Mouse (Mus musculus): ENCODE measurements around the gene Ppip5k2. TPM values are rescaled to one million over a fixed set of nuclear protein-coding genes. Genes with fewer than 3 reads are reported as not detected.

Ppip5k2 gene
- total and polyA plus RNA-seq, 3 experiments, result 26.9 to 84.1 (median 69.8) TPM

DNA sequence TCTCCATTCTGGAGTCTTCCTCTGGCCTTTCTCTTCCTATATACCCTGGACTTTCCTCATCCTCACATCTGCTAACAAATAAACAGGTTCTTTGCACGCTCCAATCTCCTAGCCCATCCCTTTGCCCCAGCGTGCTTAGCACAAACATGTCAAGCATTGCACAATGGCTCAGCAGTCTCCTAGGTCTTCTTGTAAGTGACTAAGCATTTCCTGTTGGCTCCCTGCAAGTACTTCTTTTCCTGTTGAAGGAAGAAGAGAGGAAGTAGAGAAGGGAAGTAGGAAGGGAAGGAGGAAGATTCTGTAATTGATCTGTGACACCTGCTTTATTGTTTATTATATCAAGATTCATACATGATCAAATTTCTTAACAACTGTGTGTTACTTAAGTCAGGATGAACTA lies 97.4 kb downstream of the Ppip5k2 start:
- Histone ChIP-seq H3K79me2 (replicated peaks; ENCODE audit: control insufficient read depth, insufficient read depth, low read length) (no peaks in the 10 kb centered on the region), H3K4me1 (ENCODE audit: control insufficient read depth, insufficient read depth, low read length) (no peaks in the 10 kb centered on the region; the same call in 1 of the 2 replicates), H3K9ac (ENCODE audit: low read depth, low read length) (no peak overlapping the region), H3K27me3 (ENCODE audit: control insufficient read depth, insufficient read depth, low read length) (no peaks in the 10 kb centered on the region), H3K36me3 (ENCODE audit: control insufficient read depth, insufficient read depth, low read length) (no peaks in the 10 kb centered on the region), H3K27ac (no peak overlapping the region), H3K4me3 (no peak overlapping the region)
- no peak for TF ChIP-seq CTCF (IDR thresholded peaks at IDR 0.05)
- no peak for TF ChIP-seq POLR2A (IDR thresholded peaks at IDR 0.05; ENCODE audit: insufficient read depth, low read depth, low read length)
- TF ChIP-seq EP300 (IDR thresholded peaks at IDR 0.05; ENCODE audit: insufficient read depth, low read depth, low read length), result no peak
- 17% methylated on average over 2 of the region's 2 CpGs for WGBS
- intact Hi-C loops (cut with DNase I), result no loop called here
- peak in 1 of 2 experiments; percentile 18 for DNase-seq

DNA sequence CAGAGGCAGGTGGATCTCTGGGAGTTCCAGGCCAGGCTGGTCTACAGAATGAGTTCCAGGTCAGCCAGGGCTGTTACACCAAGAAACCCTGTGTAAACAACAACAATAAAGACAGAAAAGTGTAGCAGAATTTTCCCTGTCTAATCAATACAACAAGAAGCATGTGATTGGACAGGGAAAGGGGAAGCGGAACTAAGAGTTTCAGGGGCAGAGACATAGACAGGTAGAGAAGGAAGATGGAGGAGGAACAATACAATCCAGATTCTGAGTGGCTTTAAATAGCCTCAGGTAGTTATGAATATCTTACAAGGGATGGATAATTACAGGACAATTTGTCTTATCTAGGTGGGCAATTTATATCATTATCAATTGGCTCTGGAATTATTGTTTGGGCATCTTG lies 102.9 kb downstream of the Ppip5k2 start:
- H3K27me3 ChIP-seq (ENCODE audit: control insufficient read depth, insufficient read depth, low read length), result no peaks in the 10 kb centered on the region
- DNase-seq, result no peak
- no peak overlapping the region for H3K9ac ChIP-seq (ENCODE audit: low read depth, low read length)
- no peaks in the 10 kb centered on the region for H3K79me2 ChIP-seq (replicated peaks; ENCODE audit: control insufficient read depth, insufficient read depth, low read length)
- H3K27ac ChIP-seq, result no peak overlapping the region
- intact Hi-C loops (cut with DNase I), result no loop called here
- no peak overlapping the region for H3K4me3 ChIP-seq
- peaks cover 1% of the 10 kb centered on the region; the same call in 1 of the 2 replicates for H3K4me1 ChIP-seq (ENCODE audit: control insufficient read depth, insufficient read depth, low read length)
- no peaks in the 10 kb centered on the region for H3K36me3 ChIP-seq (ENCODE audit: control insufficient read depth, insufficient read depth, low read length)
- WGBS, result 93% methylated on average over 1 of the region's 1 CpGs
- TF ChIP-seq CTCF (IDR thresholded peaks at IDR 0.05), result no peak
- TF ChIP-seq EP300 (IDR thresholded peaks at IDR 0.05; ENCODE audit: insufficient read depth, low read depth, low read length), result no peak

DNA sequence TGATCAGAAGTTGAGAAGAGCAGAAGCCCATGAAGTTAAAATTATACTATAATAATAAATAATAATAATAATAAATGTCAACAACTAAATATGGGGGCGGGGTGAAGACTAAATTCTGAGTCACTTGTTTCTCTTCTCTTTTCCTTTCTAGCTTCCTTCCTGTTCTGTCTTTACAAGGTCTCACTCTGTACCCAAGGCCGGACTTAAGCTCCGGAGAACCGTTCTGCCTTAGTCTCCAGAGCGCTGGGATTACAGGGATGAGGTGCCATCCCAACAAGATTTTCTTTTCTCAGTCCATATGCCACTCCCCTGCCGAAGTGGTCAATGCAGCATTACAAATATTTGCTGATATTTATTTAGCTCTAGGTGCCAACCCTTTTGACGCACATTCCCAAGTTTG lies 107.9 kb downstream of the Ppip5k2 start:
- no peak for DNase-seq

DNA sequence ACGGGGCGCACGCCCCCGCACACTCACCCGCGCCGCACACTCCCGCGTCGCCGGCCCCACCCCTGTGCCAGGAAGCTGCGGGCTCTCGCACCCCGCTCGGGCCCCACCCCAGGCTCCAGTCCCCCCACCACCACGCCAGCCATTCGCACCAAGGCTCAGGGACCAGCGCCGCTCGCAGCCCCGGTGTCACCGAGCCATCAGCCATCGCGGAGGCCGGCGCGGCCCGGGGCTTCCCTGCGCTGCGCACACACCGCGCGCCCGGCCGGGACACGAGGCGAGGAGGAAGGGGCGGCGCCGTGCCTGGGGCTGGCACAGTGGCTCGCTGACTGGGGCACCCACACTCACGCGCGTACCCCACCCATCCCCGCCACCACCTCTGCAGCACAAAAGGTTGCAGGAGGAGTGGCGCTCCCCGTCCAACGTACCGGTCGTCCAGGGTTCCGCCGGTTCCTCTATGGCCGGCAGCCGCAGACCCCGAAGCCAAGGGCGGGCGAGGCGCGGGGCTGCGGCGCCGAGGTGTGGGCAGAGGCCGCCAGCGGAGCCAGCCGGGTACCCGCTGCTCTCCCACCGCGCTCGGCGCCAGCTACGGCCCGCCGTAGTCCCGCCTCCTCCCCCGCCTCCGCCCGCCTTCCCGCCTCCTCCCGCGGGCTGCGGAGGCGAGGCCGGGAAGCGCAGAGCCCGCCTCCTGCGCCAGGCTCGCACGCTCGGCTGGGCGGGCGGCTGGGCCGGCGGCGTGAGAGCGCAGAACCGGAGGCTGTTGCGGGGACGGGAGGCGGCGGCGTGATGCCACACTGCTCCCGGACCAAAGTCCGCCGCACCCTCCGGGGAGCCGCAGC lies 108.6 kb downstream of the Ppip5k2 start, which contains the start of gene D1Ertd622e:
D1Ertd622e (minus strand) TSS at position 669 of the 836 bp plus-strand sequence.
- H3K4me1 ChIP-seq (ENCODE audit: control insufficient read depth, insufficient read depth, low read length), result peaks cover 4% of the 10 kb centered on the region
- no peaks in the 10 kb centered on the region for H3K27me3 ChIP-seq (ENCODE audit: control insufficient read depth, insufficient read depth, low read length)
- H3K9ac ChIP-seq (ENCODE audit: low read depth, low read length), result peak within 1 kb of the TSS; percentile 98
- no peaks in the 10 kb centered on the region; the same call in 1 of the 2 replicates for H3K79me2 ChIP-seq (replicated peaks; ENCODE audit: control insufficient read depth, insufficient read depth, low read length)
- peak within 1 kb of the TSS; percentile 77 for H3K27ac ChIP-seq
- intact Hi-C loops (cut with DNase I), result loop anchor here (5.0 kb wide), 1 partner anchor 106 kb away; no protein-coding TSS in a partner anchor
- peak; percentile 90 to 91 for DNase-seq
- peaks cover 4% of the 10 kb centered on the region for H3K36me3 ChIP-seq (ENCODE audit: control insufficient read depth, insufficient read depth, low read length)
- H3K4me3 ChIP-seq, result peak within 1 kb of the TSS; percentile 90
- under 1% methylated on average over 105 of the region's 106 CpGs for WGBS
- TF ChIP-seq CTCF (IDR thresholded peaks at IDR 0.05) (no peak), POLR2A (IDR thresholded peaks at IDR 0.05; ENCODE audit: insufficient read depth, low read depth, low read length) (0 out of 2 replicates have a peak, but pooled peaks have one; percentile 29), EP300 (IDR thresholded peaks at IDR 0.05; ENCODE audit: insufficient read depth, low read depth, low read length) (no peak)

More for the DNA sequence above, 107.9 kb downstream of the Ppip5k2 start:
- WGBS, result 22% methylated on average over 7 of the region's 7 CpGs
- peaks cover 4% of the 10 kb centered on the region for H3K4me1 ChIP-seq (ENCODE audit: control insufficient read depth, insufficient read depth, low read length)
- intact Hi-C loops (cut with DNase I), result loop anchor here (5.0 kb wide), 1 partner anchor 105 kb away; no protein-coding TSS in a partner anchor
- peak overlapping the region; percentile 90 for H3K4me3 ChIP-seq
- no peaks in the 10 kb centered on the region for H3K27me3 ChIP-seq (ENCODE audit: control insufficient read depth, insufficient read depth, low read length)
- H3K36me3 ChIP-seq (ENCODE audit: control insufficient read depth, insufficient read depth, low read length), result peaks cover 3% of the 10 kb centered on the region
- H3K79me2 ChIP-seq (replicated peaks; ENCODE audit: control insufficient read depth, insufficient read depth, low read length), result no peaks in the 10 kb centered on the region
- peak overlapping the region; percentile 77 for H3K27ac ChIP-seq
- H3K9ac ChIP-seq (ENCODE audit: low read depth, low read length), result peak overlapping the region; percentile 88
- TF ChIP-seq CTCF (IDR thresholded peaks at IDR 0.05), result no peak
- no peak for TF ChIP-seq EP300 (IDR thresholded peaks at IDR 0.05; ENCODE audit: insufficient read depth, low read depth, low read length)
- no peak for TF ChIP-seq POLR2A (IDR thresholded peaks at IDR 0.05; ENCODE audit: insufficient read depth, low read depth, low read length)

DNA sequence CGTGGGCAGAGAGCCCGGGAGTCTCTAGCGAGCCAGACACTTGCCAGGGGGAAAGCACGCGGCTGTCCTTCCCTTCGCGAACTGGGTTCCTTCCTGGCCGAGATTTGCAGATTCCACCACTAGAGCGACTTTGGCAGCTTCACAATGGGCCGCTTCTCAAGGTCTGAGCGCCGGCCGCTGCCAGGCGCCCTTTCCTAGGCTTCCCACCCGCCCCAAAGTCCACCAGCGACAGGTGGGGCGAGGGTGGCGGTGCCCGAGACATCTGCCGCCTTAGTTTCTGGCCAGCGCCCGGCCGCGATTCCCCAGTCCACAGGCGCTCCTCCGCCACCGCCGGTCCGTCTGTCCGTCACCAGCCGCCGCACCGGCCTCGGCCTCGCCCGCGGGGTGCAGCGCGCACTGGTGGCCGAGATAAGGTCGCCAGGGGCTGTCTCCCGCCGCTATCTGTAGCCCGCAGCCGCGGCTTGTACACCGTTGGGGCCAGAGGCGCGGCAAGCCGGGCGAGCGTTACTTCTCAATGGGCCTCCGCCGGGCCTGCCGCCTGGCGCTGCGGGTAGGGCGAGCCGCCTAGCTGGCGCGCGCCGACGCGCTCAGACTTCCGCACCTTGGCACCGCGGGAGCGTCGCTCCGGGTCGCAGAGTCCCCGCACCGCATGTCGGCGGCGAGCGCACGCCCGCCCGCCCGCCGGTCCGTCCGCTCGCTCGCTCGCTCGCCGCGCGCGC lies 109.4 kb downstream of the Ppip5k2 start:
- H3K4me3 ChIP-seq, result peak overlapping the region; percentile 90
- H3K9ac ChIP-seq (ENCODE audit: low read depth, low read length), result peak overlapping the region; percentile 98
- H3K79me2 ChIP-seq (replicated peaks; ENCODE audit: control insufficient read depth, insufficient read depth, low read length), result no peaks in the 10 kb centered on the region; the same call in 1 of the 2 replicates
- peak overlapping the region; percentile 75 for H3K27ac ChIP-seq
- H3K4me1 ChIP-seq (ENCODE audit: control insufficient read depth, insufficient read depth, low read length), result peaks cover 4% of the 10 kb centered on the region
- H3K27me3 ChIP-seq (ENCODE audit: control insufficient read depth, insufficient read depth, low read length), result no peaks in the 10 kb centered on the region
- peak; percentile 77 to 80 for DNase-seq
- TF ChIP-seq POLR2A (IDR thresholded peaks at IDR 0.05; ENCODE audit: insufficient read depth, low read depth, low read length) (no peak), EP300 (IDR thresholded peaks at IDR 0.05; ENCODE audit: insufficient read depth, low read depth, low read length) (no peak), CTCF (IDR thresholded peaks at IDR 0.05) (peak; percentile 52)
- under 1% methylated on average over 93 of the region's 93 CpGs for WGBS
- peaks cover 4% of the 10 kb centered on the region for H3K36me3 ChIP-seq (ENCODE audit: control insufficient read depth, insufficient read depth, low read length)
- intact Hi-C loops (cut with DNase I), result loop anchor here (5.0 kb wide), 1 partner anchor 106 kb away; no protein-coding TSS in a partner anchor

All from heart, adult 2 months (tissue).